Mouse (Mus musculus): ENCODE data around the gene Gm10799.
"Not testable (repeated sequence)": the region's sequence is repeated elsewhere in the genome, so short reads cannot be mapped to it uniquely, and the experiment has no call there.

The Gm10799 gene

GRCm38 (mm10) chr2:104069704-104070185 is 1.4 kb upstream of the Gm10799 start, which contains the start of gene Cd59b:
Cd59b (plus strand) TSS chr2:104069849.
- no peak for DNase-seq (ENCODE audit: extremely low read depth, low read depth, low spot score)

- DNase-seq (ENCODE audit: extremely low read depth, low read depth, low spot score): not testable (repeated sequence)
Measured at GRCm38 (mm10) chr2:104065526-104065925, 2.8 kb downstream of the Gm10799 start, which contains the start of gene Gm10912. Gm10912 (plus strand) TSS chr2:104065826.

GRCm38 (mm10) chr2:104064152-104064551 is 4.2 kb downstream of the Gm10799 start:
- no peak for DNase-seq (ENCODE audit: extremely low read depth, low read depth, low spot score)

- DNase-seq (ENCODE audit: extremely low read depth, low read depth, low spot score): no peak
Measured at GRCm38 (mm10) chr2:104062665-104063064, 5.7 kb downstream of the Gm10799 start.

GRCm38 (mm10) chr2:104060996-104061395 is 7.4 kb downstream of the Gm10799 start:
- no peak for DNase-seq (ENCODE audit: extremely low read depth, low read depth, low spot score)

- DNase-seq (ENCODE audit: extremely low read depth, low read depth, low spot score): no peak
Measured at GRCm38 (mm10) chr2:104059786-104060185, 8.6 kb downstream of the Gm10799 start.

GRCm38 (mm10) chr2:104058954-104059353 is 9.4 kb downstream of the Gm10799 start:
- DNase-seq (ENCODE audit: extremely low read depth, low read depth, low spot score): no peak

GRCm38 (mm10) chr2:104058381-104058780 is 10.0 kb downstream of the Gm10799 start:
- DNase-seq (ENCODE audit: extremely low read depth, low read depth, low spot score): no peak

- DNase-seq (ENCODE audit: extremely low read depth, low read depth, low spot score): no peak
Measured at GRCm38 (mm10) chr2:104044479-104045080, 23.8 kb downstream of the Gm10799 start.

GRCm38 (mm10) chr2:104043624-104044478 is 24.5 kb downstream of the Gm10799 start:
- DNase-seq (ENCODE audit: extremely low read depth, low read depth, low spot score): no peak

- no peak for DNase-seq (ENCODE audit: extremely low read depth, low read depth, low spot score)
Measured at GRCm38 (mm10) chr2:104042766-104043165, 25.6 kb downstream of the Gm10799 start.

- DNase-seq (ENCODE audit: extremely low read depth, low read depth, low spot score): peak; percentile 51
Measured at GRCm38 (mm10) chr2:104041632-104042031, 26.7 kb downstream of the Gm10799 start.

GRCm38 (mm10) chr2:104038236-104038635 is 30.1 kb downstream of the Gm10799 start:
- DNase-seq (ENCODE audit: extremely low read depth, low read depth, low spot score): no peak

- no peak for DNase-seq (ENCODE audit: extremely low read depth, low read depth, low spot score)
Measured at GRCm38 (mm10) chr2:104036316-104036715, 32.0 kb downstream of the Gm10799 start.

GRCm38 (mm10) chr2:104035595-104035994 is 32.8 kb downstream of the Gm10799 start:
- no peak for DNase-seq (ENCODE audit: extremely low read depth, low read depth, low spot score)

GRCm38 (mm10) chr2:104034832-104035472 is 33.4 kb downstream of the Gm10799 start:
- DNase-seq (ENCODE audit: extremely low read depth, low read depth, low spot score): no peak

- no peak for DNase-seq (ENCODE audit: extremely low read depth, low read depth, low spot score)
Measured at GRCm38 (mm10) chr2:104032056-104032455, 36.3 kb downstream of the Gm10799 start.

GRCm38 (mm10) chr2:104030381-104030780 is 38.0 kb downstream of the Gm10799 start:
- no peak for DNase-seq (ENCODE audit: extremely low read depth, low read depth, low spot score)

GRCm38 (mm10) chr2:104029074-104029473 is 39.3 kb downstream of the Gm10799 start:
- no peak for DNase-seq (ENCODE audit: extremely low read depth, low read depth, low spot score)

GRCm38 (mm10) chr2:104028139-104028723 is 40.1 kb downstream of the Gm10799 start, which contains the start of gene 4931422A03Rik:
4931422A03Rik (minus strand) TSS chr2:104028361.
- DNase-seq (ENCODE audit: extremely low read depth, low read depth, low spot score): no peak

Data from fat pad, adult 2 months (tissue).